Mouse (Mus musculus) cerebellum, adult 18-20 months (tissue): Measurements from ENCODE around the gene Pemt.
A peak's percentile ranks its signal among the peaks of the same experiment; 100 is the strongest.

Experiments
- DNase-seq, 2 experiments: peaks; one replicate each; pipeline ENCODE4 v3.0.0; 2021

The Pemt gene

GRCm38 (mm10) chr11:60056520-60056919, 10.2 kb upstream of the Pemt start:
- no peak for DNase-seq

DNA sequence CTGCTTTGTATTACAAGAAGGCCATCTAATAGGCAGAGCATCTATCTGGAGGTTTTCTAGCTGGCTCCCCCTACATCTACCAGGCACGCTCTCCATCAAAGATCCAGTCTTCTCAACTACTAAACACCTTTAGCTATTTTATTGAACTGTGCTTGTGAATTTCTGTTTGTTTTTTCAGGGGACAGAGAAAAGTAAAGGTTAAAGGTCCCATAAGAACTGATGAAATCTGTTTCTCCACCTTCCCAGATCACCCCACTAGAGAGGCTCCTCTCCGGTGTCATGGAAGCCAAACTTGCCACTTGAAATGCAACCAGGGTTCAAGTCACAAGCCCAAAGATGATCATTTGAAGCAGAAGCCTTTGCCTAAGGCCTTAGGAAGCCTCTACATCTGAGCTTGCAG, 2.6 kb upstream of the Pemt start:
- DNase-seq = no peak

GRCm38 (mm10) chr11:60045676-60046057, 622 bp downstream of the Pemt start:
- no peak for DNase-seq

DNA sequence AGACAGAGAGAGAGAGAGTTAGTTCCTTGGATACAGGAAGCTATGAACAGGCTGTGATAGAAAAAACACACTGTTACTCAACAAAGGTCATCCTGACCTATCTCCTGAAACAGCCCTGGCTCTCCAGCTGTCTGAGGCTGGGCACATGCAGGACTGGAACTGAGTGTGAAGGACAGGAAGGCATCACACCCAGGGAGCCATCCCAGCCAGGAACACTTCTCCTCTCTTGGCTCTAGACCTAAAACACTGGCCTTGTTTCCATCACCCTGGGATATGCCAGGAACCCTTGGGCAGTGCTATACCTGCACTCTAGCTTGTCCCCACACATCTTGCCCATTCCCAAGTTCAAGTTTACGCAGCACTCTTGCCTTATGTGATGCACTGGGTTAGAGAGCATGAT, 1.5 kb downstream of the Pemt start:
- no peak for DNase-seq

- DNase-seq = no peak
Measured at GRCm38 (mm10) chr11:60042277-60042676, 4.0 kb downstream of the Pemt start.

DNA sequence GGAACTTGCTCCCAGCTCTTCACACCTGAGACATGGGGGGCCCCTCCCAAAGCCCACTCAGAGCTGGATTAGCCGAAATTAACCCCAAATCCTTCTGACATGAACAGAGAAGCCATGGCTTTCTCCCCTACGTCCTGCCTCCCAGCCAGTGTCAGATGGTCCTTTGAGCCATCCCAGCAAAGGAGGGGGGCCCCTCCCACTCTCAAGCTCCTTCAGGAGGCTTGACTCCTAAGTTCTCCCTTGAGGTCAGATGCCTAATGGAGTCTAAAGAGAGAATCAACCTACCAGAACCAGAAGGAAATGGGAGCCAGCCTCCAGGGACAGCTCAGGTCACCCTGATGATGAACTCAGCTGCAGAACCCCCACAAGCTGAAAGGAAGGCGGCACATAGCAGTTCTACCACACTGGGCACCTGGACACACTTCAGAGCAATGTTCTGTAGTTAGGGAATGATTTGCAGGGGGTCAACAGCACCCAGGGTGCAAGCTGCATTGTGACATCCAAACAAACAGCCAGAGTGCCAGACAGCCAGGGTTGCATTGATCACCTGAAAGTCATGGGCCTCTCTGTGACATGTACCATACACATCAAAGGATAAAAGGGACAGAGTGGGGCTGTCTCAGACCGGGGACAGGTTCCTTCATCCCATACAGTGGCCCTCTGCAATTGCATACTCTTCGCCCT, 9.6 kb downstream of the Pemt start:
- no peak for DNase-seq

GRCm38 (mm10) chr11:60034911-60035400, 11.3 kb downstream of the Pemt start:
- no peak for DNase-seq

- DNase-seq = peak; percentile 46 to 48
Measured at GRCm38 (mm10) chr11:60034293-60034692, 12.0 kb downstream of the Pemt start.

GRCm38 (mm10) chr11:60032586-60033430, 13.5 kb downstream of the Pemt start:
- DNase-seq = no peak

DNA sequence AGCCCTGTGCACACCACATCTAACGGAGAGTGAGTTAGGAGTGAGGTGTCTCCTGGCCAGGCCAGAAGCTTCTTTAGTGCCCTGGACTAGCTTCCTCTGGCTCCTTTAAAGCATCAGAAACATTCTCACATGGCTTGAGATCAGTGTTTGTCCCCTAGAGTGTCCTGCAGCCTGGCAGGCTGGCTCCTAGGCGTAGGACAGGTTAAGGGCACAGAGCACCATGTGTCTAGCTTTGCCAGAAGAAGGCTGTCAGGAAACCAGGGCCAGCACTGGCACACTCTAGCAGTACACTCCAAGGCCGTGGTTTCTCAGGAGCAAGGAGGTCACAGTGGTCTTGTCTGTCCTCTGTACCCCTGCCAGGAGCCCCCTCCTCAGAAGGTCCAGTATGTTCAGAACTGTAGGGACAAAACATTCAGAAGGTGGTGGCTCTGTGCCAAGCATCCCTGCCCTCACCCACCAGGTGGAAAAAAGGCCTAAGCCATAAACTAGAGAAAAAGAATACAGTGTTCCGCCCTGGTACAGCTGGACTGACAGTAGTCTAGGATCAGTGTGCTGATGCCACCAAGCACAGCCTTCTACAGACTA, 15.4 kb downstream of the Pemt start:
- DNase-seq = peak; percentile 21 to 34

DNA sequence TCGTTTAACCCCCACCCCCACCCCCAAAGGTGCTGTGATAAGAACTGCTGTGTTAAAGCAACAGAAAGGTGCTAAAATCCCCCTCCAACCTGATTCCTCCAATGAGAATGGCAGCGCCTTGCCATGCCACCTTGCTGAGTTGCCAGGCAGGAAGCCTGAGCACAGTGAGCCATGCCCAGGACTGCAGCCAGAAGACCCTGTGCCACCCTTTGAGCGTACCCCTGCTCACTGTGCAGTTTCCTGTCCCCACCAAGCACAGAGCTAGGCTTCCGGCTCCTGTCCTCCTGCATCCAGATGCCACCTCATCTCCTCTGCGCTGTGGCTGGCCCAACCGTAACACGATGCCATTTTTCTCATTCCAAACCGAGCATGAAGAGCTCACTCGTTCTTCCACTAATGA, 16.3 kb downstream of the Pemt start:
- no peak for DNase-seq

DNA sequence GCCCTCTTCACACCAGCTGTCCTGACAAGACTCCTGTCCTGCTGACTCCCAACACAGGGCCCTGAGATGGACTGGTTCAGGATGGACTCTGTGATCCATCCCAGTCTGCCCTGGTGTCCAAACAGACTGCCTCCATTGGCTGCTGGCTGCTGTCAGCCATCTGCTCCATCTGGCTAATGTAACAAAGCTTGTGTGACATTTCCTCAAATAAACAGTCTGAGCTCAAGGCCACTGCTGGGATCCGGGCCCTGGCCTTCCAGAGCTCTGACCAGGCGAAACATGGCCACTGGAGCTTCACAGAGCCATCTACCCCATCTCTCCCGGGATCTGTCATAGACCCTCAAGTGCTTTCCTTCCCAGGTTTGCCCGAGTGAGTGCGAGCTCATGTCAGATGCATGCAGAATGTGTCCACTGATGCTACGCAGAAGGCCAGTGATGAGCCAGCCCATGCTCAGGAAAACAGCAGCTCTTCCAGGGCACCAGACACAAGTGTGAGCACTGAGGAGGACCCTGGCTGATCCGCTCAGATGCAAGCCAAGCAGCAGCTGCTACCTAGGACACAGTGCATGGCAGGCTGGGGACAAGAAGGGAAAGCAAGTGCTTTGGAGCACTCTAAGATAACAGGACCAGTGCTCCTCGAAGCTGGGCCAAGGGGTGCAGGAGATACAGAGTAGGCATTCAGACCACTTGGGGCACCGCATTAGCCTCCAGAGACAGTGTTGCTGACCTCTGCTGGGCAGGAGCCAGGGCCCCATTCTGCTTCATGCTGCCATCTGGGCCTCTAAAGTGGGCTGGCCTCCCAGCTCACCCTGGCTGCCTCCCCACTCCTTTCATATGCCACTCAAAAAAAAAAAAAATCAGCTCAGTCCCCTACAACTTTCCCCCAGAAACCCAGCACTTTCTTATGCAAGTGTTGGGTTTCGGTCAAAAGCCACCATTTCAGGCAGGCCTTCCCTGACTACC, 18.1 kb downstream of the Pemt start:
- peak; percentile 75 to 81 for DNase-seq

DNA sequence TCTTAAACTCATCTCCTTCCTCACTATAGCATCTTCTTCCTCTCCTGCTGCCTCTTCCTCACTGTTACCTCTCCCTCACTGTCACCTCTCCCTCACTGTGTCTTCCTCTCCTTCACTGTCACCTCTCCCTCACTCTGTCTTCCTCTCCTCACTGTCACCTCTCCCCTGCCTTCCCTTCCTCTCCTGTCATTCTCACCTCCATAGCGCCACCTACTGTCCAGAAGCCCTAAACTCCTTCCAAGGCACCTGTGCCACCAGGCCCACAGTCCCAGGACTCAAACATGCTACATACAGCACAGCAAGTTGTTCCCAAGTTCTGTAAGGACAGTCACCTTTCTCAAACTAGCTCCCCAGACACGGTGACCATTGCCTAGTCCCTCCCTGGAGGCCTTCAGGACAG, 19.0 kb downstream of the Pemt start:
- peak; percentile 83 to 90 for DNase-seq

- peak; percentile 31 to 33 for DNase-seq
Measured at GRCm38 (mm10) chr11:60026166-60026565, 20.1 kb downstream of the Pemt start.

- DNase-seq = peak in 1 of 2 experiments; percentile 28
Measured at GRCm38 (mm10) chr11:60021201-60021600, 25.1 kb downstream of the Pemt start.

DNA sequence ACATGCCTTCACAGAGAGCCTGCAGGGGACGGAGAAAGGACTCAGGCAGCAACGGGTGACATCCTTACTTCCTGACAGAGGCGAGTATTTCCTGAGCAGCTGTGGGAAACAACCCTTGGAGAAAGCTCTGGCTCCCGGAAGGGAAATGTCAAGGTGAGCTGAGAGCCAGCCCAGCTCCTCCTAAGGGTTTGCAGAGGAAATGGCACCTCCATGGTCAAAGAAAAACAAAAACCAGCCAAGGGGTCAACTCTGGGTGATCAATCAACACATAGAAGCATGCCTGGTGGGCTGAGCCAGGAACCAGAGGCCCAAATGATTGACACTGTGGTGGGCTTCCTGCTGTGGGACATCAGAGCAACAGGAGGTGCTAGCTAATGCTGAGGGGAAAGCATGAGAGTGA, 29.6 kb downstream of the Pemt start:
- DNase-seq = no peak

DNA sequence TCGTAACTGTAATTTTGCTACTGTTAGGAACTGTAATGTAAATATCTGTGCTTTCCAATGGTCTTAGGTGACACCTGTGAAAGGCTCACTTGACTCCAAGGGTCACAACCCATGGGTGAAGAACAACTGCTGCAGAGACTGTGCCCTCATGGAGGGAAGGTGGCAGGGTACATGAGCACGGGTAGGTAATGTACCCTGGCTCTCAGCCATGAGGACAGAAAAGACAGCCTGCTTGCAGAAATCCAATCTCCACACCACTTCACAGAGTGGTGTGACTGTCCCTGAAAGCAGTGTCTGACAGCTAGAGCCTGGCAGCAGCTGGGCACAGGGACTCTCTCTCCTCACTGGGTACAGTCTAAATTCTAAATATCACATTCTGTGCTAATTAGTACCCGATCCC, 34.8 kb downstream of the Pemt start:
- no peak for DNase-seq

GRCm38 (mm10) chr11:60009451-60009850, 36.8 kb downstream of the Pemt start:
- no peak for DNase-seq

DNA sequence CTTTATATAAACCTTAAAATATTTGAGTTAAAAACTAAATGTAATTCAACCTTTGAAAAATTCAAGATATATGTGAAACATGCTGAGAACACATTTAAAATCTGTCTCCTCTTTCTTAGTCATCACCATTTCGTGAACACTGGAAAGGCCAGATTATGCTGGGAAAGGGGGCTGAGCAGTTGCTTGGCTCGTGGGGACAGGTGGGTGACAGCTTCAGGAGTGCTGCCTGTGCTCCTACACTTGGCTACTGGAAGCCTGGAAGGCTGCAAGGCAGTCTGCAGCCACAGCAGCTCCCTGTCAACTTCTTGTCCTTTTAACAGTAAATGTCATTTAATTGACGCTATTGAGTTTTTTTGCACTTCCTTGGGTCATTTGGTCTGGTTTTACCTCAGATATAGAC, 40.4 kb downstream of the Pemt start:
- DNase-seq = no peak

GRCm38 (mm10) chr11:60004716-60005115, 41.6 kb downstream of the Pemt start:
- DNase-seq = no peak

DNA sequence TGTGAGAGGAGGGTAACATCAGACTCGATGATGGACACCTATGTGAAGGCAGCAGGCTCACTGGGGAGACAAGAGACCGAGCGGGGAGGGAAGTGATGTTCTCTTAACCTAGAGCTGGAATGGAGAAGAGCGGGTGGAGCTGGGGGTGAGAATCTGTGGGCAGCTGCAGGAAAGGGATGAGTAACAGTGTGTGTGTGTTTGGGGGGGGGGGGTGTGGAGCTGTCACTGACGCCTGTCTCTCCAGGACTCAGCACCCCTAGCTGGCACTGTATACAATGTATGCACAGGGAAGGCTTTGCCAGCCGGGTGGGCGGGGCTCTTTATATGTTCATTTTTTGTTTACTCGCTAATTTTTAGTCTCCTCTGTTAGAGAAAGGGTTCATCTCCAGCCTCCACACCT, 42.5 kb downstream of the Pemt start:
- no peak for DNase-seq

DNA sequence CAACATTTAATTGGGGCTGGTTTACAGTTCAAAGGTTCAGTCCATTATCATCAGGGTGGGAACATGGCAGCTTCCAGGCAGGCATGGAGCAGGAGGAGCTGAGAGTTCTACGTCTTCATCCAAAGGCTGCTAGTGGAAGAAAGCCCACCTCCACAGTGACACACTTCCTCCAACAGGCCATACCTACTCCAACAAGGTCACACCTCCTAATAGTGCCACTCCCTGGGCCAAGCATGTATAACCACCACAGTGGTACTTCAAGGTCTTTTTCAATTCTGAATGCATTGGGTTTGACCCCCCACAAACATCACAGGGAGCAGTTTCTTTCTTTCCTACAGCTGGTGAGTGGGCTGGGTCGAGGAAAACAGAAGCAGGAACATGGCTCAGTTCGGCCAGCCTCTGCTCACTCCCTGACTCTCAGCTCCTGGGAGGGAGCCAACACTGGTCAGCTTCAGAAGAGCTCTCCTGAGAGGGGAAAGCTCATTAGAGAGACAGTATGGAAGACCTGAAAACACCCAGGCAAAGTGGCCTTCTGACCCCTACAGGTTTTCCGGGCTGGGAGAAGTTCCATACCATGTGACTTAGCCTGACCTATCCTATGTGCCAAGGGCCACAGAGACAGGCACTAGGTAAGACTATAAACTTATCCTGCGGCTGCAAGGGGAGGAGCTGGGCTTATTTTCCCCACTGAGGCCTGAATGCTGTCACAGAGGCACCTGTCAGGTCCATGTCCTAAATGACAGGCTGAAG, 44.9 kb downstream of the Pemt start:
- DNase-seq = no peak
